Mouse (Mus musculus): ENCODE data around the gene 4930562C15Rik.
"Not testable (repeated sequence)": the region's sequence is repeated elsewhere in the genome, so short reads cannot be mapped to it uniquely, and the experiment has no call there.

The 4930562C15Rik gene

GRCm38 (mm10) chr16:4835191-4835590 lies at the start of gene 4930562C15Rik:
Gene 4930562C15Rik, plus strand, starts transcription at chr16:4835416.
- no peak for DNase-seq

GRCm38 (mm10) chr16:4785706-4786105 lies 49.5 kb upstream of the 4930562C15Rik start:
- DNase-seq: no peak

- DNase-seq: no peak
These were observed 47.0 kb upstream of the 4930562C15Rik start for GRCm38 (mm10) chr16:4788176-4788575.

- DNase-seq: no peak
These were observed 45.9 kb upstream of the 4930562C15Rik start for GRCm38 (mm10) chr16:4789311-4789768.

- DNase-seq: peak; percentile 91
These were observed 45.2 kb upstream of the 4930562C15Rik start, which contains the start of gene Cdip1 for GRCm38 (mm10) chr16:4789810-4790559. Gene Cdip1, minus strand, starts transcription at chr16:4790292.

GRCm38 (mm10) chr16:4791332-4791731 lies 43.9 kb upstream of the 4930562C15Rik start:
- DNase-seq: no peak

GRCm38 (mm10) chr16:4796631-4797030 lies 38.6 kb upstream of the 4930562C15Rik start:
- DNase-seq: no peak

- no peak for DNase-seq
These were observed 16.9 kb upstream of the 4930562C15Rik start for GRCm38 (mm10) chr16:4818349-4818748.

- DNase-seq: not testable (repeated sequence)
These were observed 10.8 kb upstream of the 4930562C15Rik start for GRCm38 (mm10) chr16:4824466-4824865.

GRCm38 (mm10) chr16:4827639-4828038 lies 7.6 kb upstream of the 4930562C15Rik start:
- DNase-seq: no peak

- no peak for DNase-seq
These were observed 5.8 kb upstream of the 4930562C15Rik start for GRCm38 (mm10) chr16:4829271-4829900.

GRCm38 (mm10) chr16:4831650-4832419 lies 3.4 kb upstream of the 4930562C15Rik start:
- peak; percentile 41 for DNase-seq

GRCm38 (mm10) chr16:4833858-4834257 lies 1.4 kb upstream of the 4930562C15Rik start:
- DNase-seq: no peak

- DNase-seq: no peak
These were observed 2.4 kb downstream of the 4930562C15Rik start for GRCm38 (mm10) chr16:4837631-4838030.

- DNase-seq: no peak
These were observed 4.3 kb downstream of the 4930562C15Rik start for GRCm38 (mm10) chr16:4839552-4839951.

- no peak for DNase-seq
These were observed 5.0 kb downstream of the 4930562C15Rik start for GRCm38 (mm10) chr16:4840231-4840630.

GRCm38 (mm10) chr16:4847041-4847440 lies 11.8 kb downstream of the 4930562C15Rik start:
- no peak for DNase-seq

- DNase-seq: no peak
These were observed 12.9 kb downstream of the 4930562C15Rik start for GRCm38 (mm10) chr16:4848090-4848489.

- no peak for DNase-seq
These were observed 15.1 kb downstream of the 4930562C15Rik start for GRCm38 (mm10) chr16:4850361-4850760.

GRCm38 (mm10) chr16:4850938-4851628 lies 15.9 kb downstream of the 4930562C15Rik start:
- DNase-seq: no peak

- DNase-seq: no peak
These were observed 19.9 kb downstream of the 4930562C15Rik start for GRCm38 (mm10) chr16:4855046-4855650.

GRCm38 (mm10) chr16:4861392-4861791 lies 26.2 kb downstream of the 4930562C15Rik start:
- no peak for DNase-seq
